Mouse (Mus musculus): ENCODE data around the gene Omd. TPM values are rescaled to one million over a fixed set of nuclear protein-coding genes. Genes with fewer than 3 reads are reported as not detected.

Omd gene
- polyA plus RNA-seq (2014; fragmentation: Illumina TruSeq; extraction: RNeasy Lipid Tissue Mini Kit (QIAGEN cat#74804); ENCODE audit: low read depth, low replicate concordance) = 81.9 TPM

GRCm38 (mm10) chr13:49581541-49582530, at the start of gene Omd:
Gene Omd (plus strand): TSS chr13:49582462.

GRCm38 (mm10) chr13:49544279-49544678, 38.0 kb upstream of the Omd start, which contains the start of gene Aspn:
Gene Aspn (plus strand): TSS chr13:49544443.

GRCm38 (mm10) chr13:49607714-49608113, 25.5 kb downstream of the Omd start, which contains the start of gene Ogn:
Gene Ogn (plus strand): TSS chr13:49608046.

Other genes starting within 250 kb of the Omd start
- gene Bicd2, start 240.9 kb upstream of the Omd start, polyA plus RNA-seq (2014; fragmentation: Illumina TruSeq; extraction: RNeasy Lipid Tissue Mini Kit (QIAGEN cat#74804); ENCODE audit: low read depth, low replicate concordance) = 46.0 TPM
- gene Ippk, start 161.2 kb upstream of the Omd start, polyA plus RNA-seq (2014; fragmentation: Illumina TruSeq; extraction: RNeasy Lipid Tissue Mini Kit (QIAGEN cat#74804); ENCODE audit: low read depth, low replicate concordance) = 28.3 TPM
- gene Tes3-ps, start 89.1 kb upstream of the Omd start, polyA plus RNA-seq (2014; fragmentation: Illumina TruSeq; extraction: RNeasy Lipid Tissue Mini Kit (QIAGEN cat#74804); ENCODE audit: low read depth, low replicate concordance) = 0.93 TPM
- gene Ecm2, start 77.7 kb upstream of the Omd start, polyA plus RNA-seq (2014; fragmentation: Illumina TruSeq; extraction: RNeasy Lipid Tissue Mini Kit (QIAGEN cat#74804); ENCODE audit: low read depth, low replicate concordance) = 35.6 TPM
- 43.0 TPM for gene Aspn, start 38.0 kb upstream of the Omd start, polyA plus RNA-seq (2014; fragmentation: Illumina TruSeq; extraction: RNeasy Lipid Tissue Mini Kit (QIAGEN cat#74804); ENCODE audit: low read depth, low replicate concordance)
- 599 TPM for gene Ogn, start 25.6 kb downstream of the Omd start, polyA plus RNA-seq (2014; fragmentation: Illumina TruSeq; extraction: RNeasy Lipid Tissue Mini Kit (QIAGEN cat#74804); ENCODE audit: low read depth, low replicate concordance)
- gene Cenpp, start 70.3 kb downstream of the Omd start, polyA plus RNA-seq (2014; fragmentation: Illumina TruSeq; extraction: RNeasy Lipid Tissue Mini Kit (QIAGEN cat#74804); ENCODE audit: low read depth, low replicate concordance) = 9.1 TPM
- 82.0 TPM for gene Nol8, start 70.6 kb downstream of the Omd start, polyA plus RNA-seq (2014; fragmentation: Illumina TruSeq; extraction: RNeasy Lipid Tissue Mini Kit (QIAGEN cat#74804); ENCODE audit: low read depth, low replicate concordance)
- 60.4 TPM for gene Iars, start 99.6 kb downstream of the Omd start, polyA plus RNA-seq (2014; fragmentation: Illumina TruSeq; extraction: RNeasy Lipid Tissue Mini Kit (QIAGEN cat#74804); ENCODE audit: low read depth, low replicate concordance)
- not detected for gene Gm30302, start 216.5 kb downstream of the Omd start, polyA plus RNA-seq (2014; fragmentation: Illumina TruSeq; extraction: RNeasy Lipid Tissue Mini Kit (QIAGEN cat#74804); ENCODE audit: low read depth, low replicate concordance)

Measured in adrenal gland, adult 10 weeks (tissue).